ENCODE assay signal across 14 mouse cellular contexts in the genomic region with DNA sequence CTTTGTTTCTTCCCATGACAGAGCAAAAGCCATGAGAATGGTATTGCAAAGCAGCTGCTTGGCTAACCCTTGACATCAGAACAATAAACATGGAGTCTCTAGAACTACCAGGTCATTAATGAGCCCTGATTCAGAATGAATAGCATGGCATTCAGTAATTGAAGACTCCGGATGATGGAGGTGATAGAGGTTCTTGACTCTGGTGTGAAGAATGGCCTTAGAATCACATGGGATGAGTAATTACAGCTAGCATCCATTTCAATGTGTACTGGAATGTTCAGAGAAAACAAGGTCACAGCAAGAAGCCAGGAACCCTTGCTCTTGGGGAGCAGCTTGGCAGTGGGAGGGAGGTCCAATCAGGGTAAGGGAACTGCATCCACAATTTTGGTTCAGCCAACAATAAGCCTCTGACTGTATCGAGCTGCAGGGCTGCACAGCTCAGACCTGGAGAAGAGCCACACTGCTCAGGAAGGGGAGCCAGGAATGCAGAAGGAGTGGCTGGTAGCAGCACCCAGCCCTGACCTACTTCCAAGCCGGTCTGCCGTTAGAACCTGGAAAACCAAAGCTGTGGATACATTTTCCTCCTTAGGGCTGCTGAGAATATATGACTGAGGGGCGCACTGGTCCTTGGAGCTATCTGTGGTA.
DNase-seq lines count a peak whose midpoint lies in the region; ATAC-seq lines count a peak whose summit lies in the region.
"Had no signal": no experiment of that assay in that cellular context is flagged by ENCODE, and none has a peak within 500 bp of the region (broad histone marks: within the 10 kb centered on the region; RNA-seq: fewer than 3 reads in every experiment).

No protein-coding gene starts in this region.

- no peak overlapping the region for H3K27ac ChIP-seq in midbrain, embryonic 15.5 days
- H3K27ac ChIP-seq: heart, embryonic 15.5 days; liver, embryonic 13.5 days; midbrain, embryonic 10.5 days had no signal

- peak; percentile 67 to 82 for DNase-seq in adrenal gland, adult (ENCODE audit: inconsistent age in 2 of 2, low spot score in 1 of 2)
- no peak for DNase-seq in adrenal gland, postnatal 4 days (ENCODE audit: low spot score in 2 of 2)
- DNase-seq in right cerebral cortex, adult 18-20 months = peak; percentile 42
- no peak for DNase-seq in right cerebral cortex, adult 2 months (ENCODE audit: low spot score in 2 of 2)
- peak; percentile 71 to 77 for DNase-seq in cerebellum, postnatal 10 days
- DNase-seq in retina, postnatal 1 day = peak; percentile 67
- no peak for DNase-seq in thymus, postnatal 25 days
- DNase-seq: kidney, adult 2 months; liver, embryonic 13.5 days; lung, postnatal 10 days had no signal

- no peak overlapping the region for H3K4me2 ChIP-seq in midbrain, embryonic 15.5 days
- H3K4me2 ChIP-seq: heart, embryonic 15.5 days; liver, embryonic 13.5 days had no signal

- 0 out of 2 replicates have a peak, but pooled peaks cover 3% of the 10 kb centered on the region for H3K4me1 ChIP-seq in midbrain, embryonic 15.5 days
- H3K4me1 ChIP-seq: heart, embryonic 15.5 days; midbrain, embryonic 10.5 days had no signal

- H3K9ac ChIP-seq in midbrain, embryonic 15.5 days = no peak overlapping the region
- H3K9ac ChIP-seq: heart, embryonic 15.5 days; liver, embryonic 13.5 days had no signal

- no peak overlapping the region for H3K4me3 ChIP-seq in midbrain, embryonic 15.5 days
- H3K4me3 ChIP-seq: heart, embryonic 15.5 days; liver, embryonic 13.5 days; midbrain, embryonic 10.5 days had no signal

- H3K9me3 ChIP-seq in midbrain, embryonic 15.5 days = no peaks in the 10 kb centered on the region
- H3K9me3 ChIP-seq: heart, embryonic 15.5 days; liver, embryonic 13.5 days; midbrain, embryonic 10.5 days had no signal

- no peaks in the 10 kb centered on the region for H3K36me3 ChIP-seq in midbrain, embryonic 15.5 days (replicated peaks)
- H3K36me3 ChIP-seq: heart, embryonic 15.5 days; liver, embryonic 13.5 days; midbrain, embryonic 10.5 days had no signal

- WGBS in midbrain, embryonic 15.5 days = 79% methylated on average over 5 of the region's 5 CpGs

- H3K27me3 ChIP-seq in midbrain, embryonic 15.5 days (replicated peaks) = no peaks in the 10 kb centered on the region; the same call in 1 of the 2 replicates
- H3K27me3 ChIP-seq: heart, embryonic 15.5 days; liver, embryonic 13.5 days had no signal

- no peak for ATAC-seq in midbrain, embryonic 15.5 days (replicated peaks)
- ATAC-seq: hindbrain, embryonic 16.5 days had no signal

Comparison
In these comparisons a context has a peak if more than half of its experiments do, and no peak if none do; other contexts are left out.
1. DNase-seq: peak in adrenal gland, adult (2 of 2), right cerebral cortex, adult 18-20 months (single experiment), cerebellum, postnatal 10 days (2 of 2) and retina, postnatal 1 day (single experiment); none in adrenal gland, postnatal 4 days (0 of 2), right cerebral cortex, adult 2 months (0 of 2) and thymus, postnatal 25 days (single experiment).